Mouse (Mus musculus) layer of hippocampus, postnatal 14 days (tissue): ENCODE data around the gene 1700015F17Rik. TPM values are rescaled to one million over a fixed set of nuclear protein-coding genes. Genes with fewer than 3 reads are reported as not detected.

Experiments
- DNase-seq, 2 experiments: peaks; one replicate each; pipeline ENCODE4 v3.0.0; 2021 to 2022; ENCODE audit warnings: low spot score in 2 of 2, mixed read lengths in 1 of 2
- long read RNA-seq, 2 experiments: library from polyadenylated mRNA; stranded (forward); transcript quantifications; one replicate each; pipeline ENCODE4 v2.0.0; 2021
- total RNA-seq, 2 experiments: library from RNA; stranded (reverse); gene quantifications; 2 replicates each; pipeline ENCODE4 v1.2.3; 2021

Gene 1700015F17Rik
- total RNA-seq = not detected
- long read RNA-seq, experiment 1, partial matches to known transcripts = 0 of 1 reads
- long read RNA-seq, experiment 1, other reads (novel, unspliced or antisense) = 1 of 1 reads
- long read RNA-seq, experiment 2, partial matches to known transcripts = 0 of 1 reads
- long read RNA-seq, experiment 2, other reads (novel, unspliced or antisense) = 1 of 1 reads

DNA sequence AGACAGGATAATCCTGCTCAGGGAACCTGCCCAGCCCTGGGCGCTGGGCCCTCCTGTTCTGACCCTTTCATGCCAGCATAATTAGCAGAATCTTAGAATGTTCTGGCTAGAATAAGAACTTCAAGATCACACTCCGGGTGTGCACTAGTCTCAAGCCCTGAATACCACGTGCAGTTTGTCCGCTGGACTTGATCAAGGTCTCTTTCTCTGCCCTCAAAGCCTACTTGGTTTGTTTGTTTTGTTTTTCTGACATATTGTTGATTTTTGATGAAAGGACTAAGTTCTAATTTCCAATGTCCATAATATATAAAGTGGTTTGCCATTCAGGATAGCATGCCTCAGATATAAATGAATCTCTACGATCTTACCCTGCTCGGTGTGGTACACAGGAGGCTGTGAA, at the start of gene 1700015F17Rik:
1700015F17Rik (minus strand) TSS at position 101 of the 400 bp plus-strand sequence.
- no peak for DNase-seq

DNA sequence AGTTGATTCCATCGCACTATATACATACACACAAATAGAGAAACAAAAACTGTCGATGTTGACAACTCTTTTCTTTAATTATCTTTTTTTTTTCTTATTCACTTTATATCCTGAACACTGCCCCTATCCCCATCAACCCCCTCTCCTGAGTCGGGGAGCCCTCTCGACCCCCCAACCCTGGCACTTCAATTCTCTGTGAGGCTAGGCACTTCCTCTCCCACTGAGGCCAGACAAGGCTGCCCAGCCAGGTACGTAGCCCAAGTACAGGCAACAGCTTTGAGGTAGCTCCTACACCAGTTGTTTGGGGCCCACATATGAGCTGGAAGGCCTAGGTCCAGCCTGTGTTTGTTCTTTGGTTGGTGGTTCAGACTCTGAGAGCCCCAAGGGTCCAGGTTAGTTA, 36.5 kb upstream of the 1700015F17Rik start:
- no peak for DNase-seq

- DNase-seq = peak; percentile 92 to 98
Observed at GRCm38 (mm10) chr5:5514196-5515076, 35.5 kb upstream of the 1700015F17Rik start, which contains the start of gene Cldn12. Cldn12 (minus strand) TSS chr5:5514958.

DNA sequence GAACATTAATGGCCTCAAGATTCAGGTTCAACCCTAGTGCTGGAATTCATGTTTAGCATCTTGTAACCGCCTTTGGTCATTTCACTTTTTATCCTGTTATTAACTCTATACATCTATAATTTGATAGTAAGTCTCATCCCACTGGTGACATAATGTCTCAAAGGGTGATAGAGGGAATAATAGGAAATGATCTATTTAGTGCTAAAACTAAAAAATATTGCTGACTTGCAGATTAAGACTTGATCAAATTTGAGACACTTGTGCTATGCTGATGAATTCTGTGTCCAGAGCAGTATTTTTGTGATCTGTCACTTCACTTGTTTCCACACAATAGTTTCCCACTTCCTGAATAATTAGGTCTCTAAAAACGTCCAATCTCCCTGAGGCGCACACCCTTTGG, 32.5 kb upstream of the 1700015F17Rik start:
- DNase-seq = no peak

DNA sequence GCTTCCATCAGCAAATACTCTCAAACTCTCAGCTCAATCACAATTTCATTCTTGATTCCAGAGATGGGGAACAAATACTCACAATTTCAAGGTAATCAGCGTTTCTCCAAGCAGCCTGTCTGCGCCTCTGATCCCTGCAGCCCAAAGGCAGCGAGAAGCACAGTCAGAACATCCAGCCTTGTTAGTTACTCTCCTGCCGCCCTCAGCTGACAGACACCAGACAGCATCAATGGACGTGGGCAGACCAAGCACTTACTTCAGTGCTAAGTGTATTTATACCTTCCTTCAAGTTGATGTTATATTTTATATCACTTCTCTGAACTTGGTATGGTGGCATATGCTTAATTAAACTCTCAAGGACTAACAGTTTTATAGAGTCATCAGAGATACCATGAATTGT, 32.0 kb upstream of the 1700015F17Rik start:
- DNase-seq = no peak

DNA sequence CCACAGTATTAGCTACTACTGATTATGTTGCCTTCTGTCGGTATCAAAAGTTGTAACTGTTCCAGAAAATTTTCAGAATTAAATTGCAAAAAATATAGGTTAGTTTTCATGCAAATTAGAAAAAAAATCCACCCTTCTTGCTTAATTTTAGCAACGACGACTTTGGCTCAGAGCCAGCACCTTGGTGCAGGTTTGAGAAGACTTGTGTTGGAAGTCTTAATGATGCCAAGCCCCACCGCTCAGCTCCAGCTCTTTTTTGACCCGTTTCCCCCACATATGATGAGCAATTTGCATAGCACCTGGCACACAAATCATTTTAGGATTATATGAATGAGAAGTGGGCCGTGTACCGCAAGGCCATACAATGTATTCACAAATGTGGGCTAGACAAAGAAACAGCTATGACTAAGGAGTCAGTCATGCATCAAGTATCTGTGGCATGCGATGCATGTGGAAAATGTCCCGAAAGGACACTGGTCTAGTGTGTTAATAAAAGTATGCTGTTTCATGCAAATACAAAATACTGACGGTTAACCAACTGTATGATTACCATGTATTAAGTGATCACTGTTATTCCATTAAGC, 31.5 kb upstream of the 1700015F17Rik start:
- DNase-seq = no peak

DNA sequence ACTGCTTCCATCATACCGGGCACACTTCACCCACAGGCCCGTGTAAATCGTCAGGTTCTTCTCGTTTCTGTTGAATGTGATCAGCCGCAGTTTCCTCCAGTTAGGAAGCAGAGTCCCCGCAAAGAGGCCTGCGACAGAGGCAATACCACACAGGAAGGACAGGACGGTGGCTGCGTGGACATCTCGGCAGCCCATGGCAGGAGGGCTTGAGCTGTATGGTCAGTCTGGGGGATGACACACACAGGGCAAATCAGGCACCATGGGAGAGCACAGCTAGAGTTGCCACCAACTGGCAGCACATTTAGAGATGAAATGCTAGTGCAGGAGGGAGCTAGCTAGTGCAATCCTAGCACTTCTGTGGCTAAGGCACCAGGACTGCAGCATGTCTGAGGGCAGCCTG, 29.3 kb upstream of the 1700015F17Rik start:
- DNase-seq = no peak

GRCm38 (mm10) chr5:5507701-5508225, 28.8 kb upstream of the 1700015F17Rik start:
- DNase-seq = peak; percentile 54

DNA sequence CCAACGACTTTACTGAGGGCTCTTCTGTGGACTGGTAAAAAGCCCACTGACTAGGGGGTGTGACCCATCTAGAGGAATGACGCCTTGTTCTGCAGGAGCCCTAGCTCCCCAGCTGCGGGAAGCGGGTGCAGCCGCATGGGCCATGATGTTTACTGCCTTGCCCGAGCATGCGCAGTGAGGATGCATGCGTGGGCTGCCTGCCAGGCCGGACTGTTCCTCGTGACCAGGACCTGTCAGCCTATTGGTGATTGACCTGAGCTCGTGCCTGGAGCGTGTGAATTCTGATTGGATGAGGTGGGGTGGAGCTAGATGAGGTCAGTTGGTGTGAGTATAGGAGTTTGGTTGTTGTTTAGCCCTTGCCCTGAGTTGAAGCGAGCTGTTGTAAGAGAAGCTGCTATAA, 25.5 kb upstream of the 1700015F17Rik start:
- DNase-seq = no peak

GRCm38 (mm10) chr5:5503381-5503780, 24.4 kb upstream of the 1700015F17Rik start:
- DNase-seq = no peak

GRCm38 (mm10) chr5:5501583-5501982, 22.6 kb upstream of the 1700015F17Rik start:
- DNase-seq = peak in 1 of 2 experiments; percentile 70

- DNase-seq = no peak
Observed at GRCm38 (mm10) chr5:5496393-5496792, 17.4 kb upstream of the 1700015F17Rik start.

DNA sequence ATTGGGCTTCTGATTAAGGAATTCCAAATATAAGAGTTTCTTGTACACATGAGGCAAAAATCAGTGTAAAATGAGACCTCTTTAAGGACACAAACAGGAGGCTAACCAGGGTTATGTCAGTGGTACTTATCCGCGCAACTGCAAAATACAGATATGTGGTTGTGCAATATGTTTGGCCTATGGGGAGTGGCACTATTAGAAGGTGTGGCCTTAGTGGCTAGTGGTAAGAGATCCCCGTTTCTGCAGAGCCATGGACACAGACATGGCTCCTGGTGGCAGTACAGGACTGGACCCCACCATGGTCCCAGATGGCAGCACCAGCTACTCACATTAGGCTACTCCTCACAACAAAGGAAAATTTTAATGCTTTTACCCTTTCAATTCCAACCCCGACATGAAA, 16.1 kb upstream of the 1700015F17Rik start:
- no peak for DNase-seq

DNA sequence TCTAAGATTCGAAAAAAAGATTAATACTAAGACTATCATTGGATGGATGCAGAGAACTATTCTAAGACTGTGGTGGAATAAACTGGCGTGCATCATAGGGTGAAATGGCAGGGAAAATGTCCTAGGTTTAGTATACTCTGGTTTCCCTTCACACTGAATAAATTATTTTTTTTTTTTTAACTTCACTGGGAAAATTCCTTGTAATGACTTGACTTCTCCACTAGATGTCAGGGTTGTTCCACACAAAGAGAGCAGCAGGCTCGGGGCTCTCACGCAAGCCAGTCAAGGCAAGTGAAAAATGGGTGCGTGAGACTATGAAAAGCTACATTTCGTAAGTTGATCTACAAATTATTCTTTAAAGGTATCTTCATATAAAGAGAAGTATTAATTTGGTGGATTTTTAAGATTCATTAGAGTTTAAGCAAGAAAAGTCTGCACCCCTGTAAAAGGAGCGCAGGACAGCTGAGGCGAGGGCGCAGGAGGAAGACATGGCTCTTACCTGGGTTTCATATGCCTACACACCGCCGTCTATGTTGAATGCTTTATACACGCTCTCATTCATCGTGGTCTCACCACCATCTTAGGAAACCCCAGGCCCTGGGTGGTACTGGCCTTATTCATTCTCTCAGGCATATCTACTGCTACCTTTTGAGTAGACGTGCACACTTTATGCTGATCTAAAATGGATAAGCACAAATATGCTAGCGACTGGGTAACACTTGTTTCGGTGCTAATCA, 15.5 kb upstream of the 1700015F17Rik start:
- peak in 1 of 2 experiments; percentile 76 for DNase-seq

- no peak for DNase-seq
Observed at GRCm38 (mm10) chr5:5492163-5492562, 13.2 kb upstream of the 1700015F17Rik start.

- no peak for DNase-seq
Observed at GRCm38 (mm10) chr5:5486071-5486470, 7.1 kb upstream of the 1700015F17Rik start.

GRCm38 (mm10) chr5:5483254-5483858, 4.4 kb upstream of the 1700015F17Rik start:
- no peak for DNase-seq

- peak in 1 of 2 experiments; percentile 26 for DNase-seq
Observed at GRCm38 (mm10) chr5:5481662-5482061, 2.7 kb upstream of the 1700015F17Rik start.

DNA sequence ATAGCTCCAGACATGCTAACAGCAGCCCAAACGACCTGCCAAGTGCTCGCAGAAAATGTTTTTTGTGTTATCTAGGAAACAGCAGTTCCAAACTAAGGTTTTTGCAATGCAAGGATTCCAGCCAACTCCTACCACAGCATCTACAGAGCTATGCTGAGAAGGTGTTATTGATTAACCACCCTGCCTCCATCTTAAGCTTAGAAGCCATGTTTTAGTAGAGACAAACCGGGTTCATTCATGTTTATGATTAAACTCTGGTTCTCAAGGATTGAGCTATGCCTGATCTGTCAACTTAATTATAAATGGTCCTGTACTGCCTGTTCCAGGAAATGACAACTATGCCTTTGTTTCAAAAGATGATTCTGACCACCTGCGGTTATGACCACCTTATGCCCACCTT, 2.8 kb downstream of the 1700015F17Rik start:
- no peak for DNase-seq

- no peak for DNase-seq
Observed at GRCm38 (mm10) chr5:5465256-5465655, 13.7 kb downstream of the 1700015F17Rik start.
